Mouse (Mus musculus) erythroblast, embryonic 14.5 days (primary cell): ENCODE data around the gene Zmym6.

Source experiments
- GATA1 ChIP-seq: IDR thresholded peaks from 2 replicates; pipeline ENCODE4 v1.6.1; 2012; ENCODE audit warnings: low read length, inconsistent platforms, mixed read lengths
- TAL1 ChIP-seq: IDR thresholded peaks from 3 replicates; pipeline ENCODE4 v1.6.1; 2012; ENCODE audit warnings: low read length, inconsistent platforms, mixed read lengths

- no peak for TF ChIP-seq GATA1
- TF ChIP-seq TAL1: no peak
Observed at GRCm38 (mm10) chr4:127153345-127153744, 76.2 kb downstream of the Zmym6 start.
